Mouse (Mus musculus): ENCODE measurements around the gene Trim2. TPM values are rescaled to one million over a fixed set of nuclear protein-coding genes. Genes with fewer than 3 reads are reported as not detected.

The Trim2 gene
- polyA plus RNA-seq, 1 experiment, result 10.2 TPM

DNA sequence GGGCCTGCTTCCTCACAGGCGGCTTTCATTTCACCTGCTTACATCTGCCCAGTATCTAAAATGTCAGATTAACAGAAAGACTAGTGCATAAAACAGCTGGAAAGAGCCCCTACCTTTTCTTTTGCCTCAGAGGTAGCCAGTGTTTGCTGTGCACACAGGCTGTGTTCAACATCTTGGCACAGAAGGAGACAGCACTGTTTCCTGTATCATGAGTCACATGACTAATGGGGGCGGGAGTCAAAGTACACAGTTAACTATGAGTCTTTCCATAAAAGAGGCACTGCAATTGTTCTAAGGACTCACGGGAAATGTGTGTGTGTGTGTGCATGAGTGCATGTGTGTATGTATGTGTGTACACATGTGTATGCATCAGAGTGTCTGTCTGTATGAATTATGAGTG is 43.9 kb downstream of the Trim2 start:
- no peak for TF ChIP-seq CTCF (IDR thresholded peaks at IDR 0.05; ENCODE audit: control insufficient read depth, insufficient read depth, low read length)
- TF ChIP-seq POLR2A (IDR thresholded peaks at IDR 0.05; ENCODE audit: borderline replicate concordance, control insufficient read depth, low read depth, low read length), result no peak
- Histone ChIP-seq H3K4me1 (ENCODE audit: control insufficient read depth, insufficient read depth, low read length) (no peaks in the 10 kb centered on the region), H3K4me3 (replicated peaks; ENCODE audit: control insufficient read depth, low read depth, low read length) (no peak overlapping the region), H3K27ac (ENCODE audit: control insufficient read depth, insufficient read depth, low read depth, low read length, poor library complexity) (no peak overlapping the region)
- WGBS, result 59% methylated on average over 3 of the region's 3 CpGs

DNA sequence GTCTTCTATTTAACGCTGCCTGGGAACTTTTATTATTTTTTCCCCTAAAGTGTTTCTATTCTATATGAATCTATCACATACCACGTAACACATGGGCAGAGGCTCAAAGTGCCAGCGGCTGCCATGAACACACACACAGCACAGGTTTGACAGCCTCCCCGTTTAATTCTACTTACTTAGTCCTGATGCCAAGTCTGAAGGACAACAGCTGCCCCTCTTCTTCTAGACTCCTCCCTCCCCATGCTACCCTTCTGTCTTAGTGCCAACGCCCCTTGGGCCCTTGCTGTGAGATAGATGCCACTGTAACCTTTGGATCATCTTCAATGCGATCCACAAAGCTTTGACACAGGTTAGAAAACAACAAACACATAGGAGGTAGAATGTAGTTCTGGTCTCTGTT is 44.8 kb downstream of the Trim2 start:
- no peaks in the 10 kb centered on the region for H3K4me1 ChIP-seq (ENCODE audit: control insufficient read depth, insufficient read depth, low read length)
- H3K4me3 ChIP-seq (replicated peaks; ENCODE audit: control insufficient read depth, low read depth, low read length), result no peak overlapping the region
- WGBS, result 87% methylated on average over 6 of the region's 6 CpGs
- H3K27ac ChIP-seq (ENCODE audit: control insufficient read depth, insufficient read depth, low read depth, low read length, poor library complexity), result no peak overlapping the region
- no peak for TF ChIP-seq CTCF (IDR thresholded peaks at IDR 0.05; ENCODE audit: control insufficient read depth, insufficient read depth, low read length)
- no peak for TF ChIP-seq POLR2A (IDR thresholded peaks at IDR 0.05; ENCODE audit: borderline replicate concordance, control insufficient read depth, low read depth, low read length)

DNA sequence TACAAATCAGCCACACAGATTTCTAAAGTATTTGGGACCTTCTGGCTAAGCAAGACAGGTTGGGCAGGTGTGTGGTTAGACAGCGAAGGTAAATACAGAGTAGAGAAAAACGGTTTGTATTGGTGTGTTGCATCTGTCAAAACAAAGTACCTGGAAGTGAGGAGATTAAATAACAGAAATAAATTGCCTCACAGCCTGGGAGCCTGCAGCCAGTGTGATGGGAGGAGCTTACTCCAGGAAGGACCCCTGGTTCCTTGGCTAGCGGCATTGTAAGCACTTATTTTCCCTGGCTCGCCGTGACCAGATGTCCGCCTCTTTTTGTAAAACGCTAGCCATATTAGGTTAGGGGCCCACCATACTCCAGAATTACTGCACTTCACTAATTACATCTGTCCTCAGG is 45.8 kb downstream of the Trim2 start:
- WGBS, result 86% methylated on average over 7 of the region's 7 CpGs
- no peak overlapping the region for H3K27ac ChIP-seq (ENCODE audit: control insufficient read depth, insufficient read depth, low read depth, low read length, poor library complexity)
- TF ChIP-seq CTCF (IDR thresholded peaks at IDR 0.05; ENCODE audit: control insufficient read depth, insufficient read depth, low read length), result no peak
- no peak for TF ChIP-seq POLR2A (IDR thresholded peaks at IDR 0.05; ENCODE audit: borderline replicate concordance, control insufficient read depth, low read depth, low read length)
- H3K4me1 ChIP-seq (ENCODE audit: control insufficient read depth, insufficient read depth, low read length), result no peaks in the 10 kb centered on the region
- no peak overlapping the region for H3K4me3 ChIP-seq (replicated peaks; ENCODE audit: control insufficient read depth, low read depth, low read length)

DNA sequence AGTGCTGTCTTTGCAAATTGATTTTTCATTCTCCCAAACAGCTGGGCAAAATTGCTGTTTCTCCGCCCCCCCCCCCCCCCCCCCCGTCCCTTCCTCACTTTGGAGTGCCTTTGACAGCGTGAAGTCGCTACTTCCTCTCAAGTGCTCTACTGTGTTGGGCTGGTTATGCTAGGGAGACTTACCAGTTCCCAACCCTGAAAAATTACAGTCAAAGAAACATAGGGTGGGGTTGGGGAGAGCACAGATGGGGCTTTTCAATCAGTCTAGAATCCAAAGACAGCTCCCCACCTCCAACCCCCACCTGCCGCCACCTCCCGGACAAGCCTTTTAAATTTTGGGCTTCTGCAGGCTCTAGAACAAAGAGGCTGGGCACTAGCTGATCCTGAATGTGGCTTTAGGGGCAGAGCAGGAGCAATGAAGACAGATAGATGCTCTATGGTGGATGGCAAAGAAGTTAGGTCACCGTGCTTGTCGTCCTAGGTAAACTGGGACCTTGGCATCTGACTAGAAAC is 46.6 kb downstream of the Trim2 start:
- Histone ChIP-seq H3K4me1 (ENCODE audit: control insufficient read depth, insufficient read depth, low read length) (no peaks in the 10 kb centered on the region), H3K27ac (ENCODE audit: control insufficient read depth, insufficient read depth, low read depth, low read length, poor library complexity) (no peak overlapping the region), H3K4me3 (replicated peaks; ENCODE audit: control insufficient read depth, low read depth, low read length) (peak overlapping the region; percentile 68)
- WGBS, result 7% methylated on average over 8 of the region's 8 CpGs
- no peak for TF ChIP-seq POLR2A (IDR thresholded peaks at IDR 0.05; ENCODE audit: borderline replicate concordance, control insufficient read depth, low read depth, low read length)
- TF ChIP-seq CTCF (IDR thresholded peaks at IDR 0.05; ENCODE audit: control insufficient read depth, insufficient read depth, low read length), result no peak

DNA sequence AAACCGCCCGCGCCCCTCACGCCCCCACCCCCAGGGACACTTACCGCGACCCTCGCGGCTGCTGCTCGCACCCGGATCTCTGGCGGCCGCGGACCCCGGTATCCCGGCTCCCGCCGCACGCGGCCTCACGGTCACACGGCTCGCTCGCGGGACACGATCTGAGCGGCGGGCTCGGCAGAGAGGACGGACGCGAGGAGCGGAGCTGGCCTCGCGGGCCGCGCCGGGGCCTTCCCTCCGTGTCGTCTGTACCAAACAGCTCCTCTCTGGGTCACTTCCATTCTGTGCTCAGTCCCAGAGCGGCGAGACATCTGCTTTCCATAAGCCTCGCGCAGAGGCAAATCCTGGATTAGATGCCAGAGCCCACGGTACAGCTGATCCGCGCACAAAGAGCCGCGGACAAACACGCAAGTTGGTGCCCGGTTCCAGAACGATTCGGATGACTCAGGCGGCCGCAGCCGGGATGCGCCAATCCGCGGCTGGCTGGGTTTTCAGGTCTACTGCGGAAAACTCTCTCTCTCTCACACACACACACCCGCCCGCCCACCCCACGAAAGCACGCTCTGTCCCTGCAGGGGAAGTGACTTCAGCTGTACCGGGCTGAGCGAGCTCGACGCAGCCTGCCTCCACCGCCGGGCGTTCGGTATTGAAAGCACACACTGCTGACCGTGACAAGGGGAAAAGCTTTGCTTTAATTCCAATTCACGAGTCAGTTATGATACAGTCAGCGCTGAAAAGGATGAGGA is 47.2 kb downstream of the Trim2 start:
- WGBS, result under 1% methylated on average over 74 of the region's 74 CpGs
- Histone ChIP-seq H3K4me3 (replicated peaks; ENCODE audit: control insufficient read depth, low read depth, low read length) (peak overlapping the region; percentile 68), H3K4me1 (ENCODE audit: control insufficient read depth, insufficient read depth, low read length) (no peaks in the 10 kb centered on the region), H3K27ac (ENCODE audit: control insufficient read depth, insufficient read depth, low read depth, low read length, poor library complexity) (peak overlapping the region; percentile 45; the same call in 1 of the 2 replicates)
- TF ChIP-seq CTCF (IDR thresholded peaks at IDR 0.05; ENCODE audit: control insufficient read depth, insufficient read depth, low read length), result no peak
- no peak for TF ChIP-seq POLR2A (IDR thresholded peaks at IDR 0.05; ENCODE audit: borderline replicate concordance, control insufficient read depth, low read depth, low read length)

DNA sequence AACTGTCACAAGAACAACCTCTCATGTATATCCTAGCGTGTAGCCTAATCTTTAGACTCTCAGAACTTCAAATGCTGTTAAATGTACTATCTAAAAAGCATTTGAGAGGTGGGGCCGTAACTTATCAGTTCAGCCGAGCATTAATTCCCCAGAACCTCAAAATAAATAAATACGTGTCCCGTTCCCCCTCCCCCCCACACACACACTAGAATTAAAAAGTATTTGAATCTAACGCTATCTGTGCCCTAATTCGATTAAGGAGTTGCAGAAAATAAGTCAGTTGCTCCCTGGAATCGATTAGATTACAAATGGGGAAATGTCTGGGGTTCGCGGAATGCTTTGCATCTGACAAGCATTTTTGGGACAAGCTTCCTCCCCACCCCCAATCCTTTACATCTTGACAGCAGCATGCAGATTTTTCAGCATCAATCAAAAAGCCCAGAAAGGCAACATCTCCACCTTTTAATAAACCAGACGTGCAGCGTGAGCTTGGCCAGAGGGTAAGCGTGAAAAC is 48.1 kb downstream of the Trim2 start:
- no peak overlapping the region for H3K4me3 ChIP-seq (replicated peaks; ENCODE audit: control insufficient read depth, low read depth, low read length)
- no peaks in the 10 kb centered on the region for H3K4me1 ChIP-seq (ENCODE audit: control insufficient read depth, insufficient read depth, low read length)
- H3K27ac ChIP-seq (ENCODE audit: control insufficient read depth, insufficient read depth, low read depth, low read length, poor library complexity), result no peak overlapping the region
- TF ChIP-seq POLR2A (IDR thresholded peaks at IDR 0.05; ENCODE audit: borderline replicate concordance, control insufficient read depth, low read depth, low read length) (no peak), CTCF (IDR thresholded peaks at IDR 0.05; ENCODE audit: control insufficient read depth, insufficient read depth, low read length) (no peak)
- WGBS, result 43% methylated on average over 13 of the region's 13 CpGs

DNA sequence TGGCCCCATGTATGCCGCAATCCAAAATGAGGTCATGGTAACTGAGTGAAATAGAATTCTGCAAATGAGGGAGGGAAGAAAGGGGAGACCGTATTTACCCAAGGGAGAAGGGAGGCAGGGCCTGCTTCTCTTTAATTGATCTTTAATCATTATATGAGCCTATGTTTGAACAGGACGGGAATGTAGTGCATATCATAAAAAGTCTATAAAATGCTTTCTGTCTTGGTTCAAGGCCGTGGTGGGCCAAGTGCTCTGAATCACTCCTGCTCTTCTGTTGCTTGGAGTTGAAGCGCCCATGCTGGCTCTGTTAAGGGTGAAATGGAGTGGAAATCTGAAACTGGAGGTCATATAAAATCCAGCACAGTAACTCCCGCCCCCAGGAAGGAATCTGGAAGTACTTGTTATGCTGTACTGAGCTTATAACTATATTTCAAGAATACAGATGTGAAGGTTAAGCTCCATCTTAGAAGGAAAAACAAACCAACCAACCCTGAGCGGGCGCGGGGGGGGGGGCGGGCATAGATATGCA is 48.6 kb downstream of the Trim2 start:
- TF ChIP-seq POLR2A (IDR thresholded peaks at IDR 0.05; ENCODE audit: borderline replicate concordance, control insufficient read depth, low read depth, low read length) (no peak), CTCF (IDR thresholded peaks at IDR 0.05; ENCODE audit: control insufficient read depth, insufficient read depth, low read length) (no peak)
- WGBS, result 68% methylated on average over 10 of the region's 10 CpGs
- Histone ChIP-seq H3K4me3 (replicated peaks; ENCODE audit: control insufficient read depth, low read depth, low read length) (no peak overlapping the region), H3K4me1 (ENCODE audit: control insufficient read depth, insufficient read depth, low read length) (no peaks in the 10 kb centered on the region), H3K27ac (ENCODE audit: control insufficient read depth, insufficient read depth, low read depth, low read length, poor library complexity) (no peak overlapping the region)

DNA sequence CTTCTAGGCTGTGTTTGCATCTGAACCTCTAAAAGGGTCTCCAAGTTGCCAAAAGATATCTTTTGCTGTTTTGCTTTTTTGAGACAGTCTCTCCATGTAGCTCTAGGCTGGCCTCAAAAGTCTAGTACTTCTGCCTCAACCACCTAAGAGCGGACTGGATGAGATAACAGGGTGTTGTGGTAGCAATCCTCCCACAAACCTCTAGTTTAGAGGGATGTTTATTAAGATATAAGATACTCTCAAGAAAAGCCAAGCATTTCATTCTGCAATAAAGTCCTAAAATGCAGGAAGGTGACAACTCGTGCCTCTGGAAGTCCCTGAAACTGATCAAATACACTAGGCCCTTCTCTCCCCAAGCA is 52.2 kb downstream of the Trim2 start:
- Histone ChIP-seq H3K27ac (ENCODE audit: control insufficient read depth, insufficient read depth, low read depth, low read length, poor library complexity) (no peak overlapping the region), H3K4me1 (ENCODE audit: control insufficient read depth, insufficient read depth, low read length) (no peaks in the 10 kb centered on the region), H3K4me3 (replicated peaks; ENCODE audit: control insufficient read depth, low read depth, low read length) (no peak overlapping the region)
- TF ChIP-seq CTCF (IDR thresholded peaks at IDR 0.05; ENCODE audit: control insufficient read depth, insufficient read depth, low read length) (no peak), POLR2A (IDR thresholded peaks at IDR 0.05; ENCODE audit: borderline replicate concordance, control insufficient read depth, low read depth, low read length) (no peak)
- 67% methylated on average over 2 of the region's 2 CpGs for WGBS

Data from bone marrow, adult 2 months (tissue).